ENCODE assay signal across 14 mouse cellular contexts in the genomic region with DNA sequence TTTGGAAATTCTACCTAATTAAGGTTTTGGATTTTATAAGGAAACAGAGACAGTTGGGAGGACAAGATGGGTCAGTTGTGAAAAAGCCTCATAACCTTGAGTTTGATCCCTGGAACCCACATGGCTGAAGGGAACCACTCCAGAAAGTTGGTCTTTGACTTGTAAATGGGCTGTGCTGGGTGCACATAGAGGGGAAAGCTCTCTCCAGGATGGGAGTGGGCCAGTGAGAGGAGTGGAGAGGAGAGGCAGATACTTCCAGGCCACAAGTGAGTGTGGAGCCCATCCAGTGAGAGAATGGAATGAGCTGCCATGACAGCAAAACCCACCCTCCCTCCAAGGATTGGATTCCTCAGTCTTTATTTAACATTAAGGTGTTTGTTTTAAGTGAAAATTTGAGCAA.
A peak's percentile ranks its signal among the peaks of the same experiment; 100 is the strongest.
DNase-seq lines count a peak whose midpoint lies in the region; ATAC-seq and TF ChIP-seq lines count a peak whose summit lies in the region.
"Had no signal": no experiment of that assay in that cellular context is flagged by ENCODE, and none has a peak within 500 bp of the region (broad histone marks: within the 10 kb centered on the region; RNA-seq: fewer than 3 reads in every experiment).

No protein-coding gene starts in this region.

- DNase-seq in cerebellum, adult 9-10 months, result peak; percentile 45
- DNase-seq in cerebellum, adult 8-10 months, result no peak
- no peak for DNase-seq in left cerebral cortex, adult 2 months (ENCODE audit: extremely low spot score in 1 of 2, low spot score in 2 of 2)
- DNase-seq in left cerebral cortex, adult 8-10 months (ENCODE audit: low spot score in 2 of 2), result no peak
- no peak for DNase-seq in hindbrain, embryonic 14.5 days (ENCODE audit: low spot score)
- DNase-seq in retina, postnatal 1 day, result no peak
- no peak for DNase-seq in thymus, adult 2 months
- DNase-seq: adrenal gland, adult 8-10 months; heart, adult 2 months; liver, postnatal 0 days had no signal

- H3K36me3 ChIP-seq in hindbrain, embryonic 14.5 days (replicated peaks; ENCODE audit: control insufficient read depth, insufficient read depth), result no peaks in the 10 kb centered on the region
- H3K36me3 ChIP-seq in neural tube, embryonic 13.5 days, result no peaks in the 10 kb centered on the region
- no peaks in the 10 kb centered on the region for H3K36me3 ChIP-seq in thymus, adult 2 months (ENCODE audit: control insufficient read depth, insufficient read depth, low read length)

- intact Hi-C loops in left cerebral cortex, adult 2 months (cut with DNase I), result loop anchor here (5.0 kb wide), 2 partner anchors 64 to 119 kb away; a partner anchor contains a TSS

- peaks cover 51% of the 10 kb centered on the region for H3K4me1 ChIP-seq in hindbrain, embryonic 14.5 days (replicated peaks; ENCODE audit: control insufficient read depth, insufficient read depth, low read length)
- H3K4me1 ChIP-seq in neural tube, embryonic 13.5 days (replicated peaks), result peaks cover 72% of the 10 kb centered on the region
- no peaks in the 10 kb centered on the region for H3K4me1 ChIP-seq in thymus, adult 2 months (replicated peaks; ENCODE audit: control insufficient read depth, insufficient read depth, low read length)

- H3K4me3 ChIP-seq in left cerebral cortex, adult 2 months, result peak overlapping the region; percentile 51
- H3K4me3 ChIP-seq in hindbrain, embryonic 14.5 days (replicated peaks; ENCODE audit: low read length), result no peak overlapping the region
- H3K4me3 ChIP-seq in neural tube, embryonic 13.5 days, result no peak overlapping the region
- H3K4me3 ChIP-seq in thymus, adult 2 months (ENCODE audit: control insufficient read depth, insufficient read depth, low read length), result no peak overlapping the region
- H3K4me3 ChIP-seq: heart, adult 2 months; myocyte had no signal

- no peaks in the 10 kb centered on the region for H3K9me3 ChIP-seq in hindbrain, embryonic 14.5 days (ENCODE audit: control insufficient read depth, low read length)
- no peaks in the 10 kb centered on the region for H3K9me3 ChIP-seq in neural tube, embryonic 13.5 days

- no peak for TF ChIP-seq CTCF in left cerebral cortex, adult 2 months (IDR thresholded peaks at IDR 0.05)
- no peak for TF ChIP-seq CTCF in thymus, adult 2 months (IDR thresholded peaks at IDR 0.05; ENCODE audit: borderline replicate concordance, control insufficient read depth, extremely low read depth, insufficient read depth, low read length, poor library complexity)

- no peak for ATAC-seq in hindbrain, embryonic 14.5 days (ENCODE audit: low FRiP score)
- ATAC-seq in neural tube, embryonic 13.5 days (ENCODE audit: low read depth), result no peak
- ATAC-seq: intestine, embryonic 16.5 days; liver, postnatal 0 days had no signal

- TF ChIP-seq POLR2A in thymus, adult 2 months (IDR thresholded peaks at IDR 0.05; ENCODE audit: control insufficient read depth, extremely low read depth, insufficient read depth, low read length, poor library complexity), result no peak

- peak overlapping the region; percentile 77; the same call in 1 of the 2 replicates for H3K9ac ChIP-seq in hindbrain, embryonic 14.5 days
- H3K9ac ChIP-seq in neural tube, embryonic 13.5 days, result peak overlapping the region; percentile 73; the same call in 1 of the 2 replicates
- H3K9ac ChIP-seq: liver, postnatal 0 days had no signal

- peak overlapping the region; percentile 96 for H3K27ac ChIP-seq in left cerebral cortex, adult 2 months
- peak overlapping the region; percentile 94; the same call in 1 of the 2 replicates for H3K27ac ChIP-seq in hindbrain, embryonic 14.5 days
- peak overlapping the region; percentile 93; the same call in 1 of the 2 replicates for H3K27ac ChIP-seq in neural tube, embryonic 13.5 days (replicated peaks)
- no peak overlapping the region for H3K27ac ChIP-seq in thymus, adult 2 months (ENCODE audit: control insufficient read depth, insufficient read depth, low read length)
- H3K27ac ChIP-seq: heart, adult 2 months; macrophage had no signal

- H3K27me3 ChIP-seq in hindbrain, embryonic 14.5 days (ENCODE audit: control insufficient read depth, insufficient read depth, low read length), result no peaks in the 10 kb centered on the region
- H3K27me3 ChIP-seq in neural tube, embryonic 13.5 days, result no peaks in the 10 kb centered on the region
- no peaks in the 10 kb centered on the region for H3K27me3 ChIP-seq in thymus, adult 2 months (ENCODE audit: control insufficient read depth, insufficient read depth, low read length)

- peak overlapping the region; percentile 65 for H3K4me2 ChIP-seq in hindbrain, embryonic 14.5 days (replicated peaks)
- peak overlapping the region; percentile 65; the same call in 1 of the 2 replicates for H3K4me2 ChIP-seq in neural tube, embryonic 13.5 days
